Mouse (Mus musculus): ENCODE measurements around the gene Osbp.

Osbp gene

GRCm38 (mm10) chr19:11992034-11992433 is 26.3 kb downstream of the Osbp start:
- DNase-seq: no peak

- no peak for DNase-seq
Observed at GRCm38 (mm10) chr19:11992441-11993029, 26.8 kb downstream of the Osbp start.

- DNase-seq: no peak
Observed at GRCm38 (mm10) chr19:11994703-11995431, 29.1 kb downstream of the Osbp start.

GRCm38 (mm10) chr19:11995722-11996448 is 30.1 kb downstream of the Osbp start:
- DNase-seq: no peak

- DNase-seq: no peak
Observed at GRCm38 (mm10) chr19:12001686-12002085, 35.9 kb downstream of the Osbp start.

GRCm38 (mm10) chr19:12002125-12002524 is 36.4 kb downstream of the Osbp start:
- DNase-seq: peak; percentile 56

GRCm38 (mm10) chr19:12002791-12003190 is 37.0 kb downstream of the Osbp start:
- DNase-seq: no peak

GRCm38 (mm10) chr19:12003568-12003967 is 37.8 kb downstream of the Osbp start:
- DNase-seq: no peak

- peak; percentile 29 for DNase-seq
Observed at GRCm38 (mm10) chr19:12004216-12005008, 38.7 kb downstream of the Osbp start.

GRCm38 (mm10) chr19:12005376-12006360 is 39.9 kb downstream of the Osbp start:
- DNase-seq: peak; percentile 85

- DNase-seq: no peak
Observed at GRCm38 (mm10) chr19:12006361-12006947, 40.7 kb downstream of the Osbp start.

- DNase-seq: peak; percentile 52
Observed at GRCm38 (mm10) chr19:12007105-12007931, 41.6 kb downstream of the Osbp start.

GRCm38 (mm10) chr19:12008410-12009380 is 43.0 kb downstream of the Osbp start:
- no peak for DNase-seq

- DNase-seq: peak; percentile 76
Observed at GRCm38 (mm10) chr19:12009501-12010280, 44.0 kb downstream of the Osbp start.

GRCm38 (mm10) chr19:12010281-12010771 is 44.6 kb downstream of the Osbp start:
- DNase-seq: peak; percentile 80

GRCm38 (mm10) chr19:12010916-12011559 is 45.3 kb downstream of the Osbp start:
- DNase-seq: peak; percentile 80
